Mouse (Mus musculus) midbrain, embryonic 14.5 days (tissue): ENCODE data around the gene Fndc3c1. TPM values are rescaled to one million over a fixed set of nuclear protein-coding genes. Genes with fewer than 3 reads are reported as not detected.
"Not testable (repeated sequence)": the region's sequence is repeated elsewhere in the genome, so short reads cannot be mapped to it uniquely, and the experiment has no call there.

Experiments
- ATAC-seq: fragments of 200-750 bp; cut with Nextera tagmentation; 2 replicates; pipeline ENCODE4 v1.8.0; 2017; ENCODE audit warnings: moderate number of reproducible peaks, moderate library complexity; ENCODE audit not compliant: low FRiP score, low TSS enrichment
- DNase-seq: peaks from one replicate; pipeline ENCODE4 v3.0.0-alpha.2; 2015
- H3K27ac ChIP-seq: fragments of 300-500 bp; sonication (generic); replicated peaks from 2 replicates; pipeline ENCODE4 v1.5.1; 2014; ENCODE audit warnings: mild to moderate bottlenecking, low read depth, low read length, moderate library complexity
- H3K27me3 ChIP-seq: fragments of 300-500 bp; sonication (generic); 2 replicates; pipeline ENCODE4 v1.6.1; 2014; ENCODE audit warnings: low read length, control low read depth, mixed read lengths; ENCODE audit not compliant: control insufficient read depth, insufficient read depth
- H3K36me3 ChIP-seq: fragments of 300-500 bp; sonication (generic); 2 replicates; pipeline ENCODE4 v1.6.1; 2014; ENCODE audit warnings: low read length, control low read depth; ENCODE audit not compliant: control insufficient read depth, insufficient read depth
- H3K4me1 ChIP-seq: fragments of 300-500 bp; sonication (generic); 2 replicates; pipeline ENCODE4 v1.6.1; 2014; ENCODE audit warnings: mild to moderate bottlenecking, antibody characterized with exemption, low read length, control low read depth; ENCODE audit not compliant: control insufficient read depth, insufficient read depth
- H3K4me2 ChIP-seq: fragments of 300-500 bp; sonication (generic); 2 replicates; pipeline ENCODE4 v1.6.1; 2014; ENCODE audit warnings: mild to moderate bottlenecking, low read length, moderate library complexity
- H3K4me3 ChIP-seq: fragments of 300-500 bp; sonication (generic); replicated peaks from 2 replicates; pipeline ENCODE4 v1.5.1; 2014; ENCODE audit warnings: low read depth, low read length
- H3K9ac ChIP-seq: fragments of 300-500 bp; sonication (generic); replicated peaks from 2 replicates; pipeline ENCODE4 v1.6.1; 2014; ENCODE audit warnings: mild to moderate bottlenecking, low read length, moderate library complexity
- H3K9me3 ChIP-seq: fragments of 300-500 bp; sonication (generic); 2 replicates; pipeline ENCODE4 v1.6.1; 2016; ENCODE audit warnings: low read length, control low read depth, mixed read lengths; ENCODE audit not compliant: control insufficient read depth
- WGBS: fragments of 180-500 bp; shearing (Covaris S2); extraction: QIAGEN DNeasy Blood & Tissue Kit; methylation state at CpG from one replicate; pipeline ENCODE4 v1.1.7; 2014; 5-methylcytosine and 5-hydroxymethylcytosine counted together
- microRNA-seq: library from miRNA; unstranded; fragments of <30 nt; microRNA quantifications from one replicate; pipeline ENCODE4, GENCODE M21; 2016
- polyA plus RNA-seq: library from polyadenylated mRNA; unstranded; fragments of >200 nt; fragmentation: Nextera tagmentation; extraction: Ambion mirVana; gene quantifications from 2 replicates; pipeline ENCODE4 v1.2.1, GENCODE M21; 2014

Fndc3c1 gene
- 1.1 TPM in 1 of 2 replicates, not detected in the other for polyA plus RNA-seq

- Histone ChIP-seq H3K4me2 (peak within 1 kb of the TSS; percentile 63), H3K9me3 (no peaks in the 10 kb centered on the region), H3K27ac (no peak within 1 kb of the TSS), H3K4me1 (no peaks in the 10 kb centered on the region), H3K4me3 (peak within 1 kb of the TSS; percentile 38), H3K27me3 (peaks cover 6% of the 10 kb centered on the region; the same call in 1 of the 2 replicates), H3K36me3 (no peaks in the 10 kb centered on the region), H3K9ac (no peak within 1 kb of the TSS)
- ATAC-seq (peak; percentile 88), DNase-seq (peak; percentile 24)
- 13% methylated on average over 39 of the region's 39 CpGs for WGBS
These were observed at the start of gene Fndc3c1 for GRCm38 (mm10) chrX:106485101-106485651. Fndc3c1 (minus strand) TSS chrX:106485401.

GRCm38 (mm10) chrX:106486451-106486850 lies 1.2 kb upstream of the Fndc3c1 start:
- Histone ChIP-seq H3K36me3 (no peaks in the 10 kb centered on the region), H3K4me3 (no peak overlapping the region), H3K4me2 (no peak overlapping the region), H3K9me3 (no peaks in the 10 kb centered on the region), H3K4me1 (no peaks in the 10 kb centered on the region), H3K9ac (no peak overlapping the region), H3K27ac (no peak overlapping the region), H3K27me3 (peaks cover 6% of the 10 kb centered on the region; the same call in 1 of the 2 replicates)
- no peak for ATAC-seq
- no peak for DNase-seq
- WGBS = 26% methylated on average over 10 of the region's 10 CpGs

- Histone ChIP-seq H3K27me3 (peaks cover 6% of the 10 kb centered on the region; the same call in 1 of the 2 replicates), H3K27ac (no peak overlapping the region), H3K4me1 (no peaks in the 10 kb centered on the region), H3K36me3 (no peaks in the 10 kb centered on the region), H3K4me2 (peak overlapping the region; percentile 63), H3K9me3 (no peaks in the 10 kb centered on the region), H3K4me3 (peak overlapping the region; percentile 38), H3K9ac (no peak overlapping the region)
- 26% methylated on average over 13 of the region's 13 CpGs for WGBS
- no peak; the same call in 1 of the 2 replicates for ATAC-seq
- peak; percentile 1 for DNase-seq
These were observed 470 bp upstream of the Fndc3c1 start for GRCm38 (mm10) chrX:106485671-106486070.

- not testable (repeated sequence) for H3K27me3 ChIP-seq, H3K4me3 ChIP-seq, H3K4me1 ChIP-seq, H3K4me2 ChIP-seq, H3K36me3 ChIP-seq, ATAC-seq, H3K27ac ChIP-seq, H3K9ac ChIP-seq, H3K9me3 ChIP-seq
- peak; percentile 2 for DNase-seq
- 39% methylated on average over 2 of the region's 2 CpGs for WGBS
These were observed 5.3 kb downstream of the Fndc3c1 start for GRCm38 (mm10) chrX:106479891-106480290.

GRCm38 (mm10) chrX:106385304-106385703 lies 99.9 kb downstream of the Fndc3c1 start:
- no peaks in the 10 kb centered on the region for H3K27me3 ChIP-seq

GRCm38 (mm10) chrX:106380608-106381007 lies 104.6 kb downstream of the Fndc3c1 start:
- H3K27me3 ChIP-seq = no peaks in the 10 kb centered on the region
- no peak overlapping the region for H3K27ac ChIP-seq
- no peak for DNase-seq
- no peak overlapping the region for H3K4me3 ChIP-seq
- H3K4me2 ChIP-seq = no peak overlapping the region
- no peaks in the 10 kb centered on the region for H3K4me1 ChIP-seq
- no peaks in the 10 kb centered on the region for H3K36me3 ChIP-seq
- no peak overlapping the region for H3K9ac ChIP-seq
- no peaks in the 10 kb centered on the region for H3K9me3 ChIP-seq
- ATAC-seq = no peak

More at GRCm38 (mm10) chrX:106385304-106385703, 99.9 kb downstream of the Fndc3c1 start:
- Histone ChIP-seq H3K9me3 (no peaks in the 10 kb centered on the region), H3K36me3 (no peaks in the 10 kb centered on the region), H3K9ac (no peak overlapping the region), H3K4me1 (no peaks in the 10 kb centered on the region), H3K4me3 (no peak overlapping the region), H3K27ac (no peak overlapping the region), H3K4me2 (no peak overlapping the region)
- no peak for ATAC-seq
- DNase-seq = peak; percentile 47

Small RNA genes lying within 50 kb of the gene (microRNA-seq; reads per million reads assigned to microRNA genes)
- gene Gm27428 = not detected

Other genes with a start within 250 kb of the Fndc3c1 start
- not detected in 2 replicates for gene Fnd3c2, start 230.0 kb downstream of the Fndc3c1 start, polyA plus RNA-seq
- gene Gm5127, start 97.8 kb upstream of the Fndc3c1 start, polyA plus RNA-seq = 0.16 and 0.20 TPM in 2 replicates
- gene Cysltr1, start 118.3 kb upstream of the Fndc3c1 start, polyA plus RNA-seq = 0.34 and 0.53 TPM in 2 replicates